8 mouse cellular contexts compared by ENCODE assay signal in the genomic region with DNA sequence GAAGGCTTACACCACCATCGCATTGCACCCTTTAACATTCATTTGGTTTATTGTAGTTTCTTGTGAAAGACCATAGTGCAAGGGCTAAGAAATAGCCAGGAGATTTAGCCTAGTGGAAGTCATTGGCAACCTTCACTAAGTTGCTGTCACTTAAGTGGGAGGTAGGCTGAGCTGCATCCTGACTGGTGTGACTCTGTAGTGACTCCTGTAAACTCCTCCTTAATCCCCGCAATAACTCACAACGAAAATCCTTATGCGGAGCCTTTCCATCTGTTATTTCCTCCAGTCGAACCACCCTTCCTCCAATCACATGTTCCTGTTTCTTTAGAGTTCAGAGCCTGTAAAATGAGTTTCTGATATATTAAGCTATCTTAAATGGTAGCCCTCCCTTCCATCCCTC. TPM values are rescaled to one million over a fixed set of nuclear protein-coding genes. Genes with fewer than 3 reads are reported as not detected.
DNase-seq lines count a peak whose midpoint lies in the region; ATAC-seq and TF ChIP-seq lines count a peak whose summit lies in the region.

No protein-coding gene starts in this region.

- no peaks in the 10 kb centered on the region for H3K9me3 ChIP-seq in heart, embryonic 10.5 days
- H3K9me3 ChIP-seq in E14TG2a.4 (ENCODE audit: low read length) = no peaks in the 10 kb centered on the region
- H3K9me3 ChIP-seq in forebrain, embryonic 10.5 days = no peaks in the 10 kb centered on the region
- no peaks in the 10 kb centered on the region for H3K9me3 ChIP-seq in limb, embryonic 13.5 days
- no peaks in the 10 kb centered on the region for H3K9me3 ChIP-seq in neural tube, embryonic 15.5 days (replicated peaks)

- ATAC-seq in limb, embryonic 13.5 days (ENCODE audit: low FRiP score, low read depth) = no peak
- peak; percentile 16; the same call in 1 of the 2 replicates for ATAC-seq in neural tube, embryonic 15.5 days (ENCODE audit: low FRiP score)
- no peak for ATAC-seq in monocyte, adult 5-6 weeks (replicated peaks; ENCODE audit: insufficient number of reproducible peaks, low FRiP score, low TSS enrichment, poor library complexity, severe bottlenecking)

- DNase-seq in heart, embryonic 10.5 days (ENCODE audit: low spot score) = no peak
- no peak for DNase-seq in heart, postnatal 25 days (ENCODE audit: low spot score)
- DNase-seq in forebrain, embryonic 10.5 days (ENCODE audit: extremely low spot score, low spot score) = no peak
- DNase-seq in adrenal gland, postnatal 4 days (ENCODE audit: low spot score in 2 of 2) = no peak

- peak overlapping the region; percentile 95 for H3K9ac ChIP-seq in limb, embryonic 13.5 days
- peak overlapping the region; percentile 93 for H3K9ac ChIP-seq in neural tube, embryonic 15.5 days (replicated peaks)

- no peaks in the 10 kb centered on the region for H3K27me3 ChIP-seq in heart, embryonic 10.5 days (ENCODE audit: insufficient read depth, poor library complexity, severe bottlenecking)
- peaks cover 4% of the 10 kb centered on the region; the same call in 1 of the 2 replicates for H3K27me3 ChIP-seq in E14TG2a.4 (ENCODE audit: insufficient read depth, low read length)
- H3K27me3 ChIP-seq in forebrain, embryonic 10.5 days (ENCODE audit: poor library complexity, severe bottlenecking) = no peaks in the 10 kb centered on the region
- no peaks in the 10 kb centered on the region for H3K27me3 ChIP-seq in limb, embryonic 13.5 days
- H3K27me3 ChIP-seq in neural tube, embryonic 15.5 days (replicated peaks) = no peaks in the 10 kb centered on the region

- intact Hi-C loops in heart, postnatal 25 days (cut with DNase I) = no loop called here

- TF ChIP-seq CTCF in E14TG2a.4 (conservative IDR thresholded peaks at IDR 0.05; ENCODE audit: low read length) = no peak

- peak overlapping the region; percentile 84 for H3K4me3 ChIP-seq in heart, embryonic 10.5 days
- peak overlapping the region; percentile 98 for H3K4me3 ChIP-seq in E14TG2a.4 (replicated peaks; ENCODE audit: low read length)
- H3K4me3 ChIP-seq in forebrain, embryonic 10.5 days = peak overlapping the region; percentile 91
- peak overlapping the region; percentile 88 for H3K4me3 ChIP-seq in limb, embryonic 13.5 days
- H3K4me3 ChIP-seq in neural tube, embryonic 15.5 days (replicated peaks) = peak overlapping the region; percentile 57

- H3K4me2 ChIP-seq in limb, embryonic 13.5 days (replicated peaks) = peak overlapping the region; percentile 91
- H3K4me2 ChIP-seq in neural tube, embryonic 15.5 days = peak overlapping the region; percentile 79

- H3K27ac ChIP-seq in heart, embryonic 10.5 days = peak overlapping the region; percentile 99
- peak overlapping the region; percentile 100 for H3K27ac ChIP-seq in forebrain, embryonic 10.5 days
- no peak overlapping the region for H3K27ac ChIP-seq in limb, embryonic 13.5 days
- peak overlapping the region; percentile 100 for H3K27ac ChIP-seq in neural tube, embryonic 15.5 days (replicated peaks)

- peaks cover 21% of the 10 kb centered on the region for H3K4me1 ChIP-seq in heart, embryonic 10.5 days
- peaks cover 43% of the 10 kb centered on the region for H3K4me1 ChIP-seq in E14TG2a.4 (replicated peaks; ENCODE audit: low read depth, low read length)
- peaks cover 19% of the 10 kb centered on the region for H3K4me1 ChIP-seq in forebrain, embryonic 10.5 days
- peaks cover 15% of the 10 kb centered on the region for H3K4me1 ChIP-seq in limb, embryonic 13.5 days
- H3K4me1 ChIP-seq in neural tube, embryonic 15.5 days = peaks cover 27% of the 10 kb centered on the region

- WGBS in heart, embryonic 10.5 days = 20% methylated on average over 5 of the region's 5 CpGs
- 28% methylated on average over 5 of the region's 5 CpGs for WGBS in forebrain, embryonic 10.5 days
- WGBS in limb, embryonic 13.5 days = 13% methylated on average over 5 of the region's 5 CpGs
- 21% methylated on average over 5 of the region's 5 CpGs for WGBS in neural tube, embryonic 15.5 days

- H3K36me3 ChIP-seq in heart, embryonic 10.5 days = peaks cover 2% of the 10 kb centered on the region; the same call in 1 of the 2 replicates
- peaks cover 21% of the 10 kb centered on the region for H3K36me3 ChIP-seq in E14TG2a.4 (ENCODE audit: insufficient read depth, low read length)
- H3K36me3 ChIP-seq in forebrain, embryonic 10.5 days (replicated peaks) = peaks cover 11% of the 10 kb centered on the region
- no peaks in the 10 kb centered on the region for H3K36me3 ChIP-seq in limb, embryonic 13.5 days
- H3K36me3 ChIP-seq in neural tube, embryonic 15.5 days = 0 out of 2 replicates have a peak, but pooled peaks cover under 1% of the 10 kb centered on the region

RNA-seq across cellular contexts. Expression of gene Dnajb12, which starts 0.5 kb away (rescaled TPM):
- 28.8 and 32.0 TPM in 2 replicates for polyA plus RNA-seq in heart, embryonic 10.5 days (2016; fragmentation: Nextera tagmentation; extraction: Ambion mirVana)
- 10 to 100 TPM; 34.5 to 35.9 TPM for total RNA-seq in heart, postnatal 25 days (2021)
- 26.2 and 27.9 TPM in 2 replicates for polyA plus RNA-seq in forebrain, embryonic 10.5 days (2016; fragmentation: Nextera tagmentation; extraction: Ambion mirVana)
- polyA plus RNA-seq in limb, embryonic 13.5 days (2015; fragmentation: Nextera tagmentation; extraction: Ambion mirVana) = 19.3 and 20.1 TPM in 2 replicates
- 17.2 and 20.6 TPM in 2 replicates for polyA plus RNA-seq in neural tube, embryonic 15.5 days (2015; fragmentation: Nextera tagmentation; extraction: Ambion mirVana)
- 29.6 to 41.9 TPM (median 30.0 TPM) in 3 replicates for total RNA-seq in monocyte, adult 5-6 weeks (2017)
- 10 to 100 TPM; 63.9 to 66.3 TPM for total RNA-seq in adrenal gland, postnatal 4 days (2021)
